Mouse (Mus musculus) myocyte (in vitro differentiated cells): ENCODE data around the gene Robo2. TPM values are rescaled to one million over a fixed set of nuclear protein-coding genes. Genes with fewer than 3 reads are reported as not detected.
A peak's percentile ranks its signal among the peaks of the same experiment; 100 is the strongest.

Source experiments
- H3K27me3 ChIP-seq: one replicate; pipeline ENCODE4 v1.6.1; 2011; ENCODE audit not compliant: control insufficient read depth, insufficient read depth, insufficient read length
- H3K36me3 ChIP-seq: one replicate; pipeline ENCODE4 v1.6.1; 2011; ENCODE audit not compliant: control insufficient read depth, insufficient read depth
- H3K4me2 ChIP-seq: one replicate; pipeline ENCODE4 v1.6.1; 2011; ENCODE audit warnings: low read depth, control low read depth
- H3K4me3 ChIP-seq: one replicate; pipeline ENCODE4 v1.5.1; 2011; ENCODE audit warnings: mild to moderate bottlenecking, control low read depth, moderate library complexity
- H3K79me2 ChIP-seq: one replicate; pipeline ENCODE4 v1.6.1; 2011; ENCODE audit not compliant: control insufficient read depth, insufficient read depth
- H3ac ChIP-seq: one replicate; pipeline ENCODE4 v1.6.1; 2011; ENCODE audit not compliant: control insufficient read depth, insufficient read length
- CEBPB ChIP-seq: IDR thresholded peaks from 2 replicates; pipeline ENCODE4 v1.6.1; 2011; ENCODE audit warnings: mild to moderate bottlenecking, moderate library complexity; ENCODE audit not compliant: poor library complexity, insufficient read depth, severe bottlenecking
- E2F4 ChIP-seq: IDR thresholded peaks from one replicate; pipeline ENCODE4 v1.6.1; 2011; ENCODE audit warnings: mild to moderate bottlenecking, control low read depth, moderate library complexity; ENCODE audit not compliant: insufficient read depth
- MAX ChIP-seq: IDR thresholded peaks from one replicate; pipeline ENCODE4 v1.6.1; 2011; ENCODE audit warnings: low read depth, mild to moderate bottlenecking, control low read depth
- MYOD1 ChIP-seq, 3 experiments: IDR thresholded peaks; one replicate each; pipeline ENCODE4 v1.6.1; 2011; ENCODE audit warnings: control low read depth in 2 of 3, low read depth in 2 of 3, mild to moderate bottlenecking in 2 of 3, moderate library complexity in 1 of 3; ENCODE audit not compliant: insufficient read length in 2 of 3, control insufficient read depth in 1 of 3
- MYOG ChIP-seq, 3 experiments: IDR thresholded peaks; one replicate each; pipeline ENCODE4 v1.6.1; 2011; ENCODE audit warnings: control low read depth in 2 of 3, low read depth in 2 of 3, mild to moderate bottlenecking in 2 of 3; ENCODE audit not compliant: insufficient read length in 2 of 3, control insufficient read depth in 1 of 3, insufficient read depth in 1 of 3
- POLR2A ChIP-seq: IDR thresholded peaks from one replicate; pipeline ENCODE4 v1.6.1; 2011; ENCODE audit warnings: low read depth, mild to moderate bottlenecking, control low read depth, moderate library complexity; ENCODE audit not compliant: insufficient read length
- POLR2AphosphoS2 ChIP-seq: IDR thresholded peaks from one replicate; pipeline ENCODE4 v1.6.1; 2011; ENCODE audit warnings: low read depth, control low read depth; ENCODE audit not compliant: insufficient read length
- REST ChIP-seq: IDR thresholded peaks from one replicate; pipeline ENCODE4 v1.6.1; 2011; ENCODE audit warnings: mild to moderate bottlenecking, control low read depth, moderate library complexity; ENCODE audit not compliant: insufficient read depth, insufficient read length
- SRF ChIP-seq: IDR thresholded peaks from one replicate; pipeline ENCODE4 v1.6.1; 2011; ENCODE audit warnings: low read depth; ENCODE audit not compliant: control insufficient read depth, insufficient read length
- TCF12 ChIP-seq: IDR thresholded peaks from one replicate; pipeline ENCODE4 v1.6.1; 2011; ENCODE audit warnings: mild to moderate bottlenecking, control low read depth; ENCODE audit not compliant: poor library complexity, insufficient read depth, severe bottlenecking
- TCF3 ChIP-seq: IDR thresholded peaks from one replicate; pipeline ENCODE4 v1.6.1; 2011; ENCODE audit warnings: low read depth, control low read depth; ENCODE audit not compliant: insufficient read length
- USF1 ChIP-seq: IDR thresholded peaks from one replicate; pipeline ENCODE4 v1.6.1; 2011; ENCODE audit warnings: low read depth, mild to moderate bottlenecking, control low read depth, moderate library complexity
- polyA plus RNA-seq: library from polyadenylated mRNA; unstranded; fragments of >200 nt; fragmentation: generic; extraction: Trizol; gene quantifications from one replicate; pipeline ENCODE4 v1.2.1, GENCODE M21; 2012; ENCODE audit warnings: missing spikeins

The Robo2 gene
- polyA plus RNA-seq, 1 experiment: 19.6 TPM

GRCm38 (mm10) chr16:74167832-74168231 lies 243.8 kb downstream of the Robo2 start:
- Histone ChIP-seq H3K4me3 (no peak overlapping the region), H3K36me3 (no peaks in the 10 kb centered on the region), H3ac (no peak overlapping the region), H3K4me2 (no peak overlapping the region), H3K27me3 (no peaks in the 10 kb centered on the region), H3K79me2 (no peaks in the 10 kb centered on the region)
- TF ChIP-seq USF1 (no peak), SRF (no peak), MYOD1 (IDR thresholded peaks at IDR 0.05; ENCODE audit: control insufficient read depth in 1 of 3, insufficient read length in 2 of 3, low read depth in 2 of 3) (no peak), REST (no peak), MAX (no peak)

- Histone ChIP-seq H3ac (no peak overlapping the region), H3K4me3 (no peak overlapping the region), H3K27me3 (no peaks in the 10 kb centered on the region), H3K79me2 (no peaks in the 10 kb centered on the region), H3K4me2 (no peak overlapping the region), H3K36me3 (no peaks in the 10 kb centered on the region)
- TF ChIP-seq USF1 (no peak), TCF12 (no peak), MYOD1 (IDR thresholded peaks at IDR 0.05; ENCODE audit: control insufficient read depth in 1 of 3, insufficient read length in 2 of 3, low read depth in 2 of 3) (no peak), POLR2AphosphoS2 (no peak), SRF (no peak), REST (no peak), MAX (no peak), CEBPB (no peak), TCF3 (no peak), E2F4 (no peak), POLR2A (no peak), MYOG (IDR thresholded peaks at IDR 0.05; ENCODE audit: control insufficient read depth in 1 of 3, insufficient read depth in 1 of 3, insufficient read length in 2 of 3, low read depth in 2 of 3) (no peak)
Measured at GRCm38 (mm10) chr16:74162041-74162440, 249.6 kb downstream of the Robo2 start.

- Histone ChIP-seq H3K4me3 (no peak overlapping the region), H3K27me3 (no peaks in the 10 kb centered on the region), H3K36me3 (no peaks in the 10 kb centered on the region), H3K4me2 (peak overlapping the region; percentile 61), H3ac (no peak overlapping the region), H3K79me2 (no peaks in the 10 kb centered on the region)
- TF ChIP-seq TCF12: peak; percentile 12
- TF ChIP-seq MAX: no peak
- TF ChIP-seq MYOD1 (IDR thresholded peaks at IDR 0.05; ENCODE audit: control insufficient read depth in 1 of 3, insufficient read length in 2 of 3, low read depth in 2 of 3): peak in 2 of 3 experiments; percentile 46 to 72
- TF ChIP-seq USF1: no peak
- TF ChIP-seq CEBPB: peak; percentile 21; the same call in 1 of the 2 replicates
- no peak for TF ChIP-seq SRF
- TF ChIP-seq POLR2A: no peak
Measured at GRCm38 (mm10) chr16:74159189-74159588, 252.4 kb downstream of the Robo2 start.

GRCm38 (mm10) chr16:74136181-74136580 lies 275.4 kb downstream of the Robo2 start:
- H3K36me3 ChIP-seq: no peaks in the 10 kb centered on the region
- no peaks in the 10 kb centered on the region for H3K27me3 ChIP-seq
- no peak overlapping the region for H3ac ChIP-seq
- TF ChIP-seq CEBPB: no peak
- TF ChIP-seq MAX: no peak
- TF ChIP-seq USF1: no peak
- no peak for TF ChIP-seq POLR2A
- no peak for TF ChIP-seq MYOD1 (IDR thresholded peaks at IDR 0.05; ENCODE audit: control insufficient read depth in 1 of 3, insufficient read length in 2 of 3, low read depth in 2 of 3)
- TF ChIP-seq E2F4: no peak
- no peak for TF ChIP-seq POLR2AphosphoS2
- TF ChIP-seq SRF: no peak
- no peak for TF ChIP-seq MYOG (IDR thresholded peaks at IDR 0.05; ENCODE audit: control insufficient read depth in 1 of 3, insufficient read depth in 1 of 3, insufficient read length in 2 of 3, low read depth in 2 of 3)
- no peak for TF ChIP-seq REST
- TF ChIP-seq TCF12: no peak
- TF ChIP-seq TCF3: no peak
- H3K4me2 ChIP-seq: no peak overlapping the region
- no peaks in the 10 kb centered on the region for H3K79me2 ChIP-seq
- H3K4me3 ChIP-seq: no peak overlapping the region

GRCm38 (mm10) chr16:74132833-74133232 lies 278.8 kb downstream of the Robo2 start:
- TF ChIP-seq TCF3 (no peak), CEBPB (no peak), TCF12 (no peak), MYOG (IDR thresholded peaks at IDR 0.05; ENCODE audit: control insufficient read depth in 1 of 3, insufficient read depth in 1 of 3, insufficient read length in 2 of 3, low read depth in 2 of 3) (no peak)
- no peak overlapping the region for H3ac ChIP-seq
- no peaks in the 10 kb centered on the region for H3K27me3 ChIP-seq
- no peaks in the 10 kb centered on the region for H3K36me3 ChIP-seq
- no peak overlapping the region for H3K4me2 ChIP-seq
- no peak overlapping the region for H3K4me3 ChIP-seq
- H3K79me2 ChIP-seq: no peaks in the 10 kb centered on the region
